Mouse (Mus musculus): Measurements from ENCODE around the gene Cadps2.

- TF ChIP-seq CTCF (IDR thresholded peaks at IDR 0.05; ENCODE audit: insufficient read depth, low read length) (no peak), POLR2A (IDR thresholded peaks at IDR 0.05; ENCODE audit: borderline replicate concordance, extremely low read depth, low read depth, low read length) (no peak)
These were observed 376.5 kb downstream of the Cadps2 start for GRCm38 (mm10) chr6:23462600-23463280.
